Mouse (Mus musculus) bone marrow macrophage, adult 2 months (primary cell): ENCODE data around the gene Odf3l2.

Experiments
- CTCF ChIP-seq: IDR thresholded peaks from 2 replicates; pipeline ENCODE4 v1.5.1; 2012; ENCODE audit warnings: low read depth, mild to moderate bottlenecking, low read length, moderate library complexity
- POLR2A ChIP-seq: IDR thresholded peaks from 2 replicates; pipeline ENCODE4 v1.6.1; 2012; ENCODE audit warnings: mild to moderate bottlenecking, low read depth, low read length, borderline replicate concordance

GRCm38 (mm10) chr10:79671396-79672087 is 26.0 kb upstream of the Odf3l2 start:
- TF ChIP-seq POLR2A (no peak), CTCF (no peak)
